Mouse (Mus musculus): ENCODE results near the gene Ubtf.
"Not testable (repeated sequence)": the region's sequence is repeated elsewhere in the genome, so short reads cannot be mapped to it uniquely, and the experiment has no call there.

Gene Ubtf

DNA sequence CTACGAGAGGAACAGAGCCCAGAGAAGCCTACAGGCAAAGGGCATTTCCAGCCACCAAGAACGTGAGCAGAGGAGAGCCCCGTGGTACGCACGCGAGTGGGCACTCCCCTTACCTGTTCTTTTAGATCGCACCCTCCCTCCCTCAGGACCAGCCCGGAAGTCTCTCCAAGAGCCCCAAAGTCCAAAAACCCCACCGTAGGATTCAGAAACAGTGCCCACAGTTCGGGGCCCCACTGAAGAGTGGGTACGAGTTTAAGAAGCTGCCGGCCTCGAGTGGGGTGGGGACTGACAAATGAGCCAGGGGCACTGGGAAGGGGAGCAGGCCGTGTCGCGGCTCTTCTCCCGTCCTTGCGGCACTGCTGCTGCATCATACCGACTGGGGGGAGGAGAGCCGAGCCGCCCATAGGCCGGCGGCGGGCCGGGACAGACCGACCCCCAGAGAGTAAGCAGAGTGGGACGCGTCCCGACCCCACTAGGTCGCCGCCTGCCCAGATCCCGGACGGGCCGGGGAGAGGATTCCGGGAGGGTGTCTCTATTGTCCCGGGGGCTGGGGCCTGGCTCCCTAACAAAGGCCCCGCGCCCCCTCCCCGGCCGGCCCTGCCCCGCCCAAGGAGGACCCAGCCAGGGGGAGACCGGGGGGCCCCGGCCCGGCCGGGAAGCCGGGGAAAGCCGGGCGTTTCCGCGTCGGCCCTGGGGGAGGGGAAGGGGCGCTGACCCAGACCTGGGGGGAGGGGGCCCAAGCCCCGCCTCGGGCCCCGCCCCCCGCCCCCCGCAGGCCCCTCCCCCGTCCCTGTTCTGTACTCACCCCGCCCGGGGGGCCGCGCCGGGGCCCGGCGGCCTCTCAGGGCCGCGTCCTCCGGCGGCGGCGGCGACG is 23.7 kb downstream of the Ubtf start:
- peak in 1 of 2 experiments; percentile 60 for DNase-seq (ENCODE audit: low spot score in 2 of 2)

DNA sequence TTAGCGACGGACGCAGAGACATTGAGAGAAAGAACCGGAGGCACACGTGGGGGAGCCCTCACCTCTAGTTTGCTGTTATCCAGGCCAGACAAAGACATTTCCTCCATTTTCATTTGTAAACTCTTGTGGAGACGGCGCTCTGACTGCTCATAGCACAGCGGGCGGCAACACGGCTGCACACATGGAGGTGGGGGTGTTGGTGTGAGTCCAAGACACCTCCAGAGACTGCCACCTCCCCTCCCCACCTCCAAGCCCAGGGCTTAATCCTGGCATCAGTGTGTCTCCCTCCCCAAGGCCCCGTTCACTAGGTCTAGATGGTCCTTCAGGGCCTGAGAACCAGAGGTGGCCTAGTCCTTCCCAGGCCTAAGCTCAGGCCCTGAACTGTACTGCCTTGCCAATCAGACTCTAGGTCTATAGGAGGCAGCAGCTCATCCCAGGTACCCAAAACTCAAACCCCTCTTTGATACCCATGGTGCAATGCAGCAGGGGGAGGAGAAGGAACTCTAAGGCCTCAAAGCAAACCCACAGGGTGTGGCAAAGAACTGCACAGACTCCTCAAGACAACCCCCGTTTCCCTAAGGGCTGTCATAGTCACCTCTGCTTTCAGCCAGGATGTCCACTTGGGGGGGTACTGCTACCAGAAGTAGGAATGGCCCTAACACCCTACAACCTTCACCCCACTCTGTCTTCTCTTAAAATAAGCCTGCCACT is 24.5 kb downstream of the Ubtf start:
- peak in 1 of 2 experiments; percentile 56 for DNase-seq (ENCODE audit: low spot score in 2 of 2)

DNA sequence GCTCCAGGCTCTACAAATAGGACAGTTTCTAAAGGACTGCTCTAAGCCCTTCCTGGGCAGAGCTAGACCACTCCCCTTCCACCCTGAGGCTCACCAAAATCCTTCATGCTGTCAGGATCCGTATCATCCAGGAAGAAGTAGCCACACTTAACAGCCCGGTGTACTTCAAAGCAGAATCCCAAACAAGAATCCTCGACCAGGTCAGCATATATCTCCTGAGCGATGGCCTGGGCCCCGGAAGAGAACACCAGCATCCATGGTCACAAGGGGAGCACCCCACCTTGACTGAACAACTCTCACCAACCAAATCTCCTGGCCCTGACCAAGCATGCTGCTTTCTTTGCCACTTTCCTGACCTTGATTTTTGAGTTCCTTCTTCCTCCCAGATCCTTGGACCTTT is 25.1 kb downstream of the Ubtf start:
- DNase-seq (ENCODE audit: low spot score in 2 of 2), result no peak

DNA sequence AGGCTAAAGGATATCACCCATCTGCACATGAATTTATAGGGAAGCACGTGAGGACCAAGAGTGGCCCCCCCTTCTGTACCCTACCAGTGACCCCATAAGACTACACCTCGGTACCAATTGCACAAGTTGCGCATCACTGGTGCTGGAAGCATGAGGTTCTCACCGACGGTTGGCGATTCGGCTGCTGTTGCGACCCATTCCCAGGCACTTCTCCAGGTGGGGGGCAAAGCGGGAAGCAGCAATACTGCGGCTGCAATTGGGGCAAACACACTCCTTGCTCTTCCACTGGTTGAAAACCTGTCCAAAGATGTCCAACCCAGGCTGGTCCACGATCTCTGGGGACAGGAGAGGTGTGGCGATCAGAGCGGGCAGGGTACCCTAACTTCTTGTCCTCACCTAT is 25.6 kb downstream of the Ubtf start:
- DNase-seq (ENCODE audit: low spot score in 2 of 2), result no peak

DNA sequence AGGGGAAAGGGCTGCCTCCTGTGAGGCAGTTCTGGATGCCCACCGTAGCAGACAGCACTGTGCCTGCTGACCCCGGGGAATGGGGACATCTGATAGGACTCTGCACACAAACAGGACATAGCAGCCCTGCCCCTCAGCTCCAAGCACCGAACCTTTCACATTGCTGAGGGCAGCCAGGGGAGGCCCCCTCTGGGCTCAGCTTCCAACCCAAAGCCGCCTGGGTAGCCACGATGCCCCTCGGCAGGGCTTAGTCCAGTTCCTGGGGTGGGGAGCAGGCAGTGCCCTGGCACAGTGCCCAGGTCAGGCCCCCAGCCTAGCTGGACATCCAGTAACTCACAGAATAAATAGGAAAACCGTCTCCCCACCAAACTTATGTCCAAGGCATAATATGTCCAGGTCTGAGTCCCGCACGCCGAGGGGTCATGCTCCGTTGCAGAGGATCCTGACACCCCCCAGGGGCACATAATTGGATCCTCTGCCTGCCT is 28.4 kb downstream of the Ubtf start:
- no peak for DNase-seq (ENCODE audit: low spot score in 2 of 2)

DNA sequence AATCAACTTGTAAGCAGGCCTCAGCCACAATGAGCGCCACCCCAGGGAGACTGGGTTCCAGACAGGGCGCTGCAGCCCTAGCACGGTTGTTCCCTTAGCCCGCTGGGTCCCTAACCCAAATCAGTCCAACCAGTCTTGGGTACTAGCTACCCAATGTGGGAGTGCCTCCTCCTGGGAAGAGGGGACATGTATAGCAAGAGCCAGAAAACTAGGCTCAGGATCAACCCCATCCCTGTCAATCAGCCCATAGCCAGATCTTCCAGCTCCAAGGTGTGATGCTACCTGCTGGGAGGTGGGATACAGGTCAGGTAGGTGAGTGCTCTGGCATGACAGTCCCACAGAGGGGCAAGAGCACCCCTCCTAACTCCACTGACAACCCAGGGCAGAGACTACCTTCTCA is 29.4 kb downstream of the Ubtf start:
- DNase-seq (ENCODE audit: low spot score in 2 of 2), result no peak

DNA sequence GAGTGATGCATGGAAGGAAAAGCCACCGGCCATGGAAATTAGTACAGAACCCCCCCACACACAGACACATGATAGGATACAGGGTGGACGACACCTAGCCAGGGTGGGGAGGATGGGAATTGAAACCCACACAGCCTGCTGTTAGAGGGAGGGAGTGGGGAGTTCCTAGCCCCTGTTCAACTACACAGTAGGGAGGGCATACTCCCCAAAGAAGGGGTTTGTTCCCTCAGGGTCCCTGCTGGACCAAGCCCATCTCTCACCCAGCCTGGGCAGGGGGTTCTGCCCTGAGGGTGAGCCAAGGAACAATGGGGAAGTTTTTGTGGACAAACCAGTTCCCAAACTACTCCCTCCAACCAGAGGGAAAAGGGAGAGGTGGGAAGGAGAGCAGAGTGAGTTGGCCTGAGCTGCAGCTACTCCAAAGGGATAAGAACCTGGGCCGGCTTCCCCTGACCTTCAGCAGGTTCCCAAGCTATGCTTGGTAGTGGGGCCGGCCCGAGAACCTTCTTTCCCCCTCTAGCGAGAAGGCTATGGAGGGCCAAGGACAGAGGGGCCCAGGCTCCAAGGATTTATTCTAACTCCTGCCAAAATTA is 29.9 kb downstream of the Ubtf start:
- no peak for DNase-seq (ENCODE audit: low spot score in 2 of 2)

DNA sequence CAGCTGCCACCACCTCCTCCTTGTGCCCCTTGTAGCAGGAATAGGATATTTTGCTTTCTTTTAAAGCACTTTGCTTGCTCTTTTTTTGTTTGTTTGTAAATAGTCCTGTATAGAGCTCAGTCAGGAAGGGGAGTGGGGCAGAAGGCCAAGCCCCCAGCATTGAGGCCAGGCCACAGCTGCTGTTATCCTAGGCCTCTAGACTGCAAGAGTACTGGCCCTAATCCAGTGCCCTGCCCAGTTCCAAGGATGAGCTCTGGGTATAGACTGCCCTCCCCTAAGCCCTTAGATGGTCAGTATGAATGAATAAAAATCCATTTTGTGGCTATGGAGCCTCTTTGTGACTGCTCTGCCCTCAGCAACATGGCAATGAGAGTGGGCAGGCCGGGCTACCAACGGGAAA is 30.6 kb downstream of the Ubtf start:
- no peak for DNase-seq (ENCODE audit: low spot score in 2 of 2)

DNA sequence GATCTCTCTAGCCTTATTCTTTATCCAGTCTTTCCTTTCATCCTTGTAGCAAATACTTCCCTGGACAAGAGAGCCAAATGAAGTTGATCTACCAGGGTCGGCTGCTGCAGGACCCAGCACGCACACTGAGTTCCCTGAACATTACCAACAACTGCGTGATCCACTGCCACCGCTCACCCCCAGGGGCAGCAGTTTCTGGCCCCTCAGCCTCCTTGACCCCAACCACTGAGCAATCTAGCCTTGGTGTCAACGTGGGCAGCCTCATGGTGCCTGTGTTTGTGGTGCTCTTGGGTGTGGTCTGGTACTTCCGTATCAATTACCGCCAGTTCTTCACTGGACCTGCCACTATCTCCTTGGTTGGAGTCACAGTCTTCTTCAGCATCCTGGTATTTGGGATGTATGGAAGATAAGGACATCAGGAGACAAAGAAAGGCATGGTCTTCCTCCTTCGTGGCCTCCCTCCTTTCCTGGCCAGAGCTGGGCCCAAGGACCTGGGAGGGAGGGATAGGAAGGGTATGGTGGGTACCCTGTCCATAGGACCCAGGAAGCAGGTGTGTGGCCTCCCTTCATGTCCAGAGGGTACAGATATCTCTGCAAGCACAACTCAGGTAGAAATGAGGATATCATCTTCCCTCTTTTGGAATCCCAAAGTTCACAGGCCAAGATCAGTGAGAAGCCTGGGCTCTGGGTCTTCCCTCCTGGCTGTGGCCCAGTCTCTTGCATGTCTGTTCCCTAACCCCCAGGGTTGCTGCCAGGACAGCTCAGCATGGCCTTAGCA is 31.3 kb downstream of the Ubtf start:
- DNase-seq (ENCODE audit: low spot score in 2 of 2), result no peak

DNA sequence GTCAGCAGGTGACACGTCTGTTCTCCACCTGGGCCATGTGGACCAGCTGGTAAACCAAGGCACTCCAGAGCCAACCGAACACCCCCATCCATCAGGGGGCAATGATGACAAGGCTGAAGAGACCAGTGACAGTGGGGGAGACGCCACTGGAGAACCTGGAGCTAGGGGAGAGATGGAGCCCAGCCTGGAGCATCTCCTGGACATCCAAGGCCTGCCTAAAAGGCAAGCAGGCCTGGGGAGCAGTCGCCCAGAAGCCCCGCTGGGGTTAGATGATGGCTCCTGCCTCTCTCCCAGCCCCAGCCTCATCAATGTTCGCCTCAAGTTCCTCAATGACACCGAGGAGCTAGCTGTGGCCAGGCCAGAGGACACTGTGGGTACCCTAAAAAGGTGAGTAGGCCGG is 32.1 kb downstream of the Ubtf start:
- DNase-seq (ENCODE audit: low spot score in 2 of 2), result no peak

DNA sequence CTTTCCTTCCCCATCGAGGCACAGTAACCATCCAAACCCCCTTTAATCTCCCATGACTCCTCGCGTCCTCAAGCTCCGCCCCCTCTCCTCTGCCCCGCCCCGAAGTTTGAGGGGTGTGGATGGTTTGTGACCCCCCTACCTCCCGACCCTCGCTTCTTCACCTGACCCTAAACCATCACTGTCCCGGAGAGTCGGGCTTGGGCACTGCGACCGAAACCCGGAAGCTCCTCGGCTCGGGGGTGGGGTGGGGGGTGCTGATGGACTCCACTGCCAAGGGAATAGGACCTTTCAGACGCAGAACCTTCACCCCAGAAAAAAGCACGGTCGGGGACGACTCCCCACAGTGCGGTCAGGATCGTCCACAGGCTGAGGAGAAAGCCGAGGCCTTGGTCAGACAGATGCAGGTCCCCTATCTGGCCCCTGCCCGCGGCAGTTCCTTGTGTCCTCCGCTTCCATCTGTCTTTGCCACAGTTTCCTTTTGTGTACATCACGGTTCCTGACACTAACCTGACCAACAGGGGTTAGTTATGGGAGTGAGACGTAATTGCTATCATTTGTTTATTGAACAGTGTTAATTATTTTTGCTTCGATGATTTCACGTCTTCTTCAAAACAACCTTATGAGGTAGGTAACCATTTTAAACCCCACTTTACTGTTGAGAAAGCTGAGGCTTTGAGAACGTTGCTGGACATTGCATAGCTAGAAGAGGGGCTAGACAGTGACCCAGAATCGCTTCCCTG is 34.3 kb downstream of the Ubtf start:
- DNase-seq (ENCODE audit: low spot score in 2 of 2), result no peak

DNA sequence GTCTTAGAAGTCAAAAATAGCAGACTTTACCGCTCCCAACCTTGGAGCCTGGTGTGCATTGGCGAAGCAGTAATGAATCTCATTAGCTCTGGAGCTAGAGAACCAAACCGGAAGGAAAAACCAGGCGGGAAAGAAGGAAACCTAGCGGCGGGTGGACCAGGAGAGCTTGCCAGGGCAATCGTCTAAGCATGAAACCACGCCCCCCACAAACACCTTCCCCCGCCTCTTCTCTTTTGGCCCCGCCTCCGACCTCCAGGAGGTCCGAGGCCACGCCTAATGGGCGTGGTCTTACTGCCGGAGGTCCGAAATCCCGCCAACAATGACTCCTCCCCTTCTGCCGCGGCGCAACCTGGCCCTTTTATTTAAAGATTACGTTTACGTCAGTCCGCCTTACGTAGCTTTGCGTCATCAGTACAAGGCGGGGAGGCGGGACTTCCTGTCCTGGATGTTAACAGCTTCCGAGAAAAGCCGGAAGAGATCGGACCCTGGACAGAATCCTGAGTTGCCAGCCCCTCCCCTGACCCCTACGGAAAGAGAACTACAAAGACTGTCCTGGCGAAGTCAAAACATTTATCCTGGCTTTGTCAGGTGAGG is 34.9 kb downstream of the Ubtf start, which contains the start of gene Tmub2:
Gene Tmub2, plus strand, starts transcription at position 431 of the 594 bp plus-strand sequence.
- DNase-seq (ENCODE audit: low spot score in 2 of 2), result peak; percentile 97 to 98

DNA sequence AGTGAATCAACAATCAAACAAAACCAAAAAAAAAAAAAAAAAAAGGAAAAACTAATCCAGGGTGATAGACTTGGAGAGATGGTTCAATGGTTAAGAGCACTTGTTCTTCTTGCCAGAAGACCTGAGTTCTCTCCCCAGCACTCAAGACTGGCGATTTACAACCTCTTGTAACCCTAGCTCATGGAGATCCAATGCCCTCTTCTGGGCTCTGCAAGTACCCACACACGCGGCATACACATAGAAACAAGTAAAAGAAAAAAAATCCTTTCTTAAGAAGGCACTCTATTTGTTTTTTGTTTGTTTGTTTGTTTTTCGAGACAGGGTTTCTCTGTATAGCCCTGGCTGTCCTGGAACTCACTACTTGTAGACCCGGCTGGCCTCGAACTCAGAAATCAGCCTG is 35.6 kb downstream of the Ubtf start:
- DNase-seq (ENCODE audit: low spot score in 2 of 2), result no peak

DNA sequence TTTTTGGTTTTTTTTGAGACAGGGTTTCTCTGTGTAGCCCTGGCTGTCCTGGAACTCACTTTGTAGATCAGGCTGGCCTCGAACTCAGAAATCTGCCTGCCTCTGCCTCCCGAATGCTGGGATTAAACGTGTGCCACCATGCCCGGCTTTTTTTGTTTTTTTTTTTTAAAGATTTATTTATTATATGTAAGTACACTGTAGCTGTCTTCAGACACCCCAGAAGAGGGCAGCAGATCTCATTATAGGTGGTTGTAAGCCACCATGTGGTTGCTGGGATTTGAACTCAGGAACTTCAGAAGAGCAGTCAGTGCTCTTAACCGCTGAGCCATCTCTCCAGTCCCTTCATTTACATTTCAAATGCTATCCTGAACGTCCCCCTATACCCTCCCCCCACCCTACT is 39.3 kb downstream of the Ubtf start:
- DNase-seq (ENCODE audit: low spot score in 2 of 2), result not testable (repeated sequence)

DNA sequence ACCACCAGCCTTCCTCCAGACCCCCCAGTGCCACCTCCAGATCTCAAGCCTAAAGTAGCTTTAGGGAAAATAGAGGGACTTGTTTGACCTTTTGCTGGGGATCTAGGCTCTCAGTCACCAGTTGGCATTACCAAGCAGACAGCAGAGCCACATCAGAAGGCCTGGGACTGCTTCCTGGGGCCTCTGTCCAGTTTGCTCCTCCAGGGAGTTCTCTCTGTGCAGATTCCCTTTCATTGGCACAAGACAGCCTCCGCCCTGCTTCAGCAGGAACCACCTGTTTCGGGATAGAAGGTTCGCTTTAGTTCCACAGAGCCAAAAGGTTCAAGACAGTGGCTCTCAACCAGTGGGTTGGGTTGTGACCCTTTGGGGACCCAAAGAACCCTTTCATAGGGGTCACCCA is 39.9 kb downstream of the Ubtf start:
- no peak for DNase-seq (ENCODE audit: low spot score in 2 of 2)

DNA sequence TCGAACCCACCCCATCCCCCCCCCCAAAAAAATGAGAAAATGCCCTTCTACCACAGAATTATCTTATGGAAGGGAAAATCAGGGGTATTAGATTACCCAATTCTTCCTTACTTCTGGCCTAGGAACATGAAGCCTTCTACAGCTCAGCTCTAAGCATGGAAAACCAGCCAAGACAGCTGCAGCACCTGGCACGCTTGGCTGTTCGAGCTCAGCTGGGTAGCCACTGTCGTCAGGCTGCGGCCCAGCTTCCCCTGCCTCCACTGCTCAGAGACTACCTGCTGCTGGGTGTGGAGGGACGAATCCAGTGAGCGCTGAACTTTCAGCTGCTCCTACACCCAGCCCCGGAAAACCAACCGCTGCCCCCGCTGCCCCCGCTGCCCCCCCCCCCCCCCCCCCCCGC is 41.8 kb downstream of the Ubtf start:
- no peak for DNase-seq (ENCODE audit: low spot score in 2 of 2)

DNA sequence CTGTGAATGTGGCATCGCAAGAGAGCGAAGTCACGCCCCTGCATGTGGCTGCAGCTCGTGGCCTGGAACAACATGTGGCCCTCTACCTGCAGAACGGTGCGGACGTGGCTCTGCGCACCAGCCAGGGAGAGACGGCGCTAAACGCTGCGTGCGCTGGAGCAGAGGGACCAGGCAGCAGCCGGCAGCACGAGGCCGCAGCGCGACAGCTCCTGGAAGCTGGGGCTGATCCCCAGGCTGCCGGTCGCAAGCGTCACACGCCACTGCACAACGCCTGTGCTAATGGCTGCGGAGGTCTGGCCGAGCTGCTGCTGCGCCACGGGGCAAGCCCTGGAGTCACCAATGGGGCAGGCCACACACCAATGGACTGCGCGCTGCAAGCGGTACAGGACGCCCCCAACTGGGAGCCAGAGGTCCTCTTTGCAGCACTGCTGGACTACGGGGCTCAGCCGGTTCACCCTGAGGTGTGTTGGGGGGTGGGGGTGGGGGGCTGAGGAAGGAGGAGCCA is 43.1 kb downstream of the Ubtf start:
- DNase-seq (ENCODE audit: low spot score in 2 of 2), result peak in 1 of 2 experiments; percentile 45

DNA sequence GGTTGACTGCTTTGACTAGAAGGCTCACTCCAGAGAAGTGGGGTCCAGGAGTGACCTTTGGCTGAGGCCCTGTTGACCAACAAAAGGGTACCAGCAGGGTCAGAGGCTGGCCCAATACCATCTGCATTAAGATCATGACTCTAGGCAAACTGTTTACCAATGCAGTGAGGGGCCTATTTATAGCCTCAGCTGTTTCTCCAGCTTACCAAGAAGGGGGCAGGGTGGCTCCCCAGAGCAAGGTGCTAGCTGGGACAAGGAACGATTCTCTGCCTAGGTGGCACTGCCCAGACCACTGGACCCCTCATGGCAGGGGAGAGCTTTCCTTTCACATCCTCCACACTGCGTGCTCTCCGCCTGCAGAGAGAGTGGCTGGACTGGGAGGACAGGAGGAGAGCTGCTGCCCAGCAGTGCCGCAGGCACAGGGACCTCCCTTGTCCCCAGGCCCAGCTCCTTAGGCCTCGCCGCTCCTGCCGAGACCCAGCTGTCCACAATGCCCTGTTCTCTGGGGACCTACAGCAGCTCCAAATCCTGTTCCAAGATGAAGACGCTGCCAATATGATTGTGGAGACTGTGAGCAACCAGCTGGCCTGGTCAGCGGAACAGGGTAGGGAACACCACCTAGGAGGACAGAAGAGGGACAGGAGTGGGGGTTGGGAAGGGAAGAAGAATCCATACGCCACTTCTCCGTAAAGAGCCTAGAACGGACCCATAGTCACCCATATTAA is 50.9 kb downstream of the Ubtf start, which contains the start of gene Asb16:
Gene Asb16, plus strand, starts transcription at position 224 of the 725 bp plus-strand sequence.
- DNase-seq (ENCODE audit: low spot score in 2 of 2), result no peak

DNA sequence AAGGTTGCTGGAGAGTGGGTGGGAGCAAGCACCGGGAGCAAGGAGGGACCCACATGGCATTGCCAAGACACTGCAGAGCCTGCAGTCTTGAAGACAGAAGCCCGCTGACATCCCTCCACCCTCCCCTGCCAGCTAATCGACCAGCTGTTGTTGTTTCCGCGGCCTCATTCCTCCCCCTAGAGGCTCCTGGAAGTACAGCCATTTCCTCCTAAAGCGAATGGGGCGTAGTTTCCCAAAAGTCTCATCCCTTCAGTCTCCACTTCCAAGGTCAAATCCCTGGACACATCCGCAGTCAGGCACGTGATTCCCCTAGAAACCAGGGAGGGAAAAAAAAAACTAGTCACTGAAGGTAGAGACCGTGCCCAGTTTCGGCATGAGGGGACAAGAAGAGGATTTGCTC is 52.1 kb downstream of the Ubtf start:
- DNase-seq (ENCODE audit: low spot score in 2 of 2), result peak; percentile 80 to 83
